Mouse (Mus musculus) forebrain, embryonic 11.5 days (tissue): ENCODE results near the gene Zbtb42. TPM values are rescaled to one million over a fixed set of nuclear protein-coding genes. Genes with fewer than 3 reads are reported as not detected.

Experiments
- ATAC-seq: fragments of 200-750 bp; cut with Nextera tagmentation; replicated peaks from 2 replicates; pipeline ENCODE4 v1.8.0; 2017; ENCODE audit warnings: moderate TSS enrichment; ENCODE audit not compliant: low FRiP score
- DNase-seq: peaks from one replicate; pipeline ENCODE4 v3.0.0-alpha.2; 2017; ENCODE audit warnings: low spot score
- H3K27ac ChIP-seq: fragments of 300-500 bp; sonication (generic); 2 replicates; pipeline ENCODE4 v1.5.1; 2014; ENCODE audit warnings: low read depth, low read length
- H3K27me3 ChIP-seq: fragments of 300-500 bp; sonication (generic); 2 replicates; pipeline ENCODE4 v1.6.1; 2014; ENCODE audit warnings: mild to moderate bottlenecking, low read length, mixed read lengths; ENCODE audit not compliant: control insufficient read depth, insufficient read depth
- H3K36me3 ChIP-seq: fragments of 300-500 bp; sonication (generic); 2 replicates; pipeline ENCODE4 v1.6.1; 2014; ENCODE audit warnings: mild to moderate bottlenecking, low read length, moderate library complexity, mixed read lengths; ENCODE audit not compliant: control insufficient read depth, insufficient read depth
- H3K4me1 ChIP-seq: fragments of 300-500 bp; sonication (generic); replicated peaks from 2 replicates; pipeline ENCODE4 v1.6.1; 2014; ENCODE audit warnings: low read length, mixed read lengths; ENCODE audit not compliant: control insufficient read depth, insufficient read depth
- H3K4me2 ChIP-seq: fragments of 300-500 bp; sonication (generic); 2 replicates; pipeline ENCODE4 v1.6.1; 2014; ENCODE audit warnings: low read depth, mild to moderate bottlenecking, low read length, moderate library complexity, mixed read lengths; ENCODE audit not compliant: severe bottlenecking
- H3K4me3 ChIP-seq: fragments of 300-500 bp; sonication (generic); 2 replicates; pipeline ENCODE4 v1.5.1; 2014; ENCODE audit warnings: low read depth, low read length
- H3K9ac ChIP-seq: fragments of 300-500 bp; sonication (generic); 2 replicates; pipeline ENCODE4 v1.6.1; 2014; ENCODE audit warnings: low read length
- H3K9me3 ChIP-seq: fragments of 300-500 bp; sonication (generic); 2 replicates; pipeline ENCODE4 v1.6.1; 2016; ENCODE audit warnings: low read length, mixed read lengths; ENCODE audit not compliant: control insufficient read depth
- WGBS: fragments of 180-500 bp; shearing (Covaris S2); extraction: QIAGEN DNeasy Blood & Tissue Kit; methylation state at CpG from one replicate; pipeline ENCODE4 v1.1.7; 2014; 5-methylcytosine and 5-hydroxymethylcytosine counted together
- polyA plus RNA-seq: library from polyadenylated mRNA; unstranded; fragments of >200 nt; fragmentation: Nextera tagmentation; extraction: Ambion mirVana; gene quantifications from 2 replicates; pipeline ENCODE4 v1.2.1, GENCODE M21; 2014

The Zbtb42 gene
- polyA plus RNA-seq, 1 experiment from 2014 or later: 5.3 TPM

DNA sequence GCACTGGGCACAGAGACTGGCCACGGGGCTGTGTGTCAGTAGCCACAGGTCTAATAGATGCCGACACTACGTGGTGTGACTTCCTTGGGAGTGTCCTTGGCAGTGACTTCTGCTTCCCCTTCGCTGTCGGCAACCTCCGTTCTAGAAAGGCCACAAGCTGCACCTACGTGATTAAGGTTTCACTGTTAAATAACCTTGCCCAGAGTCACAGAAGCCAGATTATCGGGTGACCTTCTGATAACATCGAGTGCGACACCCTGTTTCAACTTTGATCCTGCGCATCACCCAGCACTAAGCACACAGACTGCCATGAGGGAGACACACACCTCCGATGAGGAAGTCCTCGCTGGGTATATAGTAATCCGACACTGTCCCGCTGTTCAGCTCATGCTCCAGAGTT, 9.8 kb downstream of the Zbtb42 start:
- DNase-seq (no peak), ATAC-seq (no peak)
- no peak overlapping the region for H3K4me2 ChIP-seq
- H3K36me3 ChIP-seq: no peaks in the 10 kb centered on the region
- WGBS: 88% methylated on average over 15 of the region's 15 CpGs
- no peaks in the 10 kb centered on the region for H3K4me1 ChIP-seq
- no peaks in the 10 kb centered on the region for H3K27me3 ChIP-seq
- H3K4me3 ChIP-seq: no peak overlapping the region
- H3K9me3 ChIP-seq: no peaks in the 10 kb centered on the region
- H3K9ac ChIP-seq: no peak overlapping the region
- H3K27ac ChIP-seq: no peak overlapping the region

- peak overlapping the region; percentile 61 for H3K4me2 ChIP-seq
- H3K4me1 ChIP-seq: peaks cover 2% of the 10 kb centered on the region; the same call in 1 of the 2 replicates
- peak overlapping the region; percentile 58; the same call in 1 of the 2 replicates for H3K27ac ChIP-seq
- peak overlapping the region; percentile 90 for H3K9ac ChIP-seq
- WGBS: 2% methylated on average over 54 of the region's 54 CpGs
- peak; percentile 96 for ATAC-seq
- no peaks in the 10 kb centered on the region for H3K9me3 ChIP-seq
- DNase-seq: peak; percentile 97
- H3K36me3 ChIP-seq: no peaks in the 10 kb centered on the region
- peak overlapping the region; percentile 53 for H3K4me3 ChIP-seq
- H3K27me3 ChIP-seq: no peaks in the 10 kb centered on the region; the same call in 1 of the 2 replicates
Measured at GRCm38 (mm10) chr12:112693185-112694126, 14.8 kb downstream of the Zbtb42 start.

- DNase-seq: no peak
- H3K4me1 ChIP-seq: peaks cover 2% of the 10 kb centered on the region; the same call in 1 of the 2 replicates
- H3K4me2 ChIP-seq: peak overlapping the region; percentile 61
- H3K27me3 ChIP-seq: no peaks in the 10 kb centered on the region; the same call in 1 of the 2 replicates
- no peak overlapping the region for H3K27ac ChIP-seq
- no peak for ATAC-seq
- peak overlapping the region; percentile 90 for H3K9ac ChIP-seq
- H3K9me3 ChIP-seq: no peaks in the 10 kb centered on the region
- WGBS: 87% methylated on average over 10 of the region's 10 CpGs
- no peaks in the 10 kb centered on the region for H3K36me3 ChIP-seq
- H3K4me3 ChIP-seq: peak overlapping the region; percentile 53
Measured at GRCm38 (mm10) chr12:112694127-112694475, 15.5 kb downstream of the Zbtb42 start.

- Histone ChIP-seq H3K27me3 (no peaks in the 10 kb centered on the region; the same call in 1 of the 2 replicates), H3K4me1 (peaks cover 2% of the 10 kb centered on the region; the same call in 1 of the 2 replicates), H3K9me3 (no peaks in the 10 kb centered on the region), H3K9ac (no peak overlapping the region), H3K4me3 (no peak overlapping the region), H3K27ac (no peak overlapping the region), H3K4me2 (no peak overlapping the region), H3K36me3 (no peaks in the 10 kb centered on the region; the same call in 1 of the 2 replicates)
- 82% methylated on average over 3 of the region's 3 CpGs for WGBS
- DNase-seq (no peak), ATAC-seq (no peak)
Measured at GRCm38 (mm10) chr12:112696806-112697425, 18.3 kb downstream of the Zbtb42 start.

DNA sequence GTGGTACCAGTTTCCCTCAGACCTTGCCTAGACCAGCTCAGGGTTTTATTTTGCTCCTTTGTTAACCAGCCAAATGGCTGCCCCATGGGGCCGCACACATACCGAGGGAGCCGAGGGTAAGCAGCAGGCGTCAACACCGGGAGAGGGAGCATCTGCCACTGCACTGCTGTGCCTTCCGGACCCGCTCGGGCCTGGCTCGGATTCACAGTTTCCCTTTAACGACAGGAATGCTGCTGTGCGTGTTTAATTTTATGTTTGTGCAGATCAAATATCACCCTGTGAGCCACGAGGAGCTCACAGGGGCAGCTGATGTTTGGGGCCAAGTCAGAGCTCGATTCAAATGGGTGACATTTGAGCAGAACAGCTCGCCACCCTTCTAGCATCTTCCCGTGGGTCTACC, 21.9 kb downstream of the Zbtb42 start:
- no peak overlapping the region for H3K9ac ChIP-seq
- H3K4me2 ChIP-seq: no peak overlapping the region

GRCm38 (mm10) chr12:112702374-112703320, 24.0 kb downstream of the Zbtb42 start:
- H3K4me3 ChIP-seq: no peak overlapping the region

More for the DNA sequence above, 21.9 kb downstream of the Zbtb42 start:
- H3K4me3 ChIP-seq: no peak overlapping the region
- no peaks in the 10 kb centered on the region for H3K9me3 ChIP-seq
- 21% methylated on average over 15 of the region's 15 CpGs for WGBS
- ATAC-seq (no peak), DNase-seq (no peak)
- no peaks in the 10 kb centered on the region for H3K4me1 ChIP-seq
- H3K27ac ChIP-seq: no peak overlapping the region
- H3K36me3 ChIP-seq: no peaks in the 10 kb centered on the region; the same call in 1 of the 2 replicates
- H3K27me3 ChIP-seq: no peaks in the 10 kb centered on the region; the same call in 1 of the 2 replicates

DNA sequence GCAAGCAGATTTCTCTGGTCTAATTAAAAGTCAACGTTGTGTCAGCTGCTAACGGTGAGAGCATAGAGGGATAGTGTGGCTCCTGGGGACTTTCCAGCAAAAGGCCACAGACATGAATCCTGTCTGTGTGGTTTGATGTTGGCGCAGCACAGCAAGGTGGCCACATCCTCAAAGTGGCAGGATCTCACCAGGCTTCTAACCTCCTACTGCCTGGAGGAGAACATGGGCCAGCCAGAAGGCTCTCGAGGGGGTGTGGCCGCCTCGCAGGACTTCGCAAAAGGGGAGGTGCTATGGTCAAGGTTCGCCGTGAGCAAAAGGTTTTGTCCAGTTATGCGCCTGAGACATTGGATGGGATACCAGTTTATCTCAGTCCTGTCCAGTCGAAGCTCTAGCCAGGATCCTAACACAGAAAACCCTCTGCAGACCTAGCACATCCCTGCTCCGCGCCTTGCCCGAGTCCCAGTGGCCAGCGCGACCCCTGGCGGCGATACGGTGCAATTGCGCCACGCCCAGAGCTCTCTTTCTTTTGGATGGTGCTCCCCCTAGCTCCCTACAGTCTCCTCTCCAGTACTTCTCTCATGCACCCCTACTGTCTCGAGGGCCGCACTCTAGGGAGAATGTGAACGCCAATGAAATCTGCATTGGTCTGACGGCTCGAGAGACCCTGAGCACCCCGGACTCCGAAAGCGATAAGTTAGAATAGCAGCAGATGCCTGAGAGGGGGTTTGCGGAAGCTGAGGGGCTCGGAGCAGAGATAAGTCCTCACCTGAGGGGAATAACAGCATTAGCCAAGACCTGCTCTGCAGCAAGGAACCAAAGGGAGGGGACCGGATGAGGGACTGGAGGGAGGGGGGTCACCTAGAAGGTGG, 28.3 kb downstream of the Zbtb42 start:
- WGBS: 13% methylated on average over 32 of the region's 32 CpGs
- Histone ChIP-seq H3K27me3 (no peaks in the 10 kb centered on the region), H3K9ac (peak overlapping the region; percentile 17; the same call in 1 of the 2 replicates), H3K4me1 (0 out of 2 replicates have a peak, but pooled peaks cover 2% of the 10 kb centered on the region), H3K4me3 (no peak overlapping the region), H3K36me3 (no peaks in the 10 kb centered on the region), H3K4me2 (peak overlapping the region; percentile 29; the same call in 1 of the 2 replicates), H3K27ac (no peak overlapping the region), H3K9me3 (no peaks in the 10 kb centered on the region)
- DNase-seq (peak; percentile 94), ATAC-seq (peak; percentile 77)

More at GRCm38 (mm10) chr12:112702374-112703320, 24.0 kb downstream of the Zbtb42 start:
- DNase-seq (no peak), ATAC-seq (no peak)
- Histone ChIP-seq H3K27ac (no peak overlapping the region), H3K27me3 (no peaks in the 10 kb centered on the region), H3K9ac (no peak overlapping the region), H3K4me2 (no peak overlapping the region), H3K36me3 (no peaks in the 10 kb centered on the region; the same call in 1 of the 2 replicates), H3K9me3 (no peaks in the 10 kb centered on the region), H3K4me1 (0 out of 2 replicates have a peak, but pooled peaks cover 2% of the 10 kb centered on the region)
- WGBS: 81% methylated on average over 6 of the region's 6 CpGs
